Mouse (Mus musculus): ENCODE measurements around the gene Tanc2.

DNA sequence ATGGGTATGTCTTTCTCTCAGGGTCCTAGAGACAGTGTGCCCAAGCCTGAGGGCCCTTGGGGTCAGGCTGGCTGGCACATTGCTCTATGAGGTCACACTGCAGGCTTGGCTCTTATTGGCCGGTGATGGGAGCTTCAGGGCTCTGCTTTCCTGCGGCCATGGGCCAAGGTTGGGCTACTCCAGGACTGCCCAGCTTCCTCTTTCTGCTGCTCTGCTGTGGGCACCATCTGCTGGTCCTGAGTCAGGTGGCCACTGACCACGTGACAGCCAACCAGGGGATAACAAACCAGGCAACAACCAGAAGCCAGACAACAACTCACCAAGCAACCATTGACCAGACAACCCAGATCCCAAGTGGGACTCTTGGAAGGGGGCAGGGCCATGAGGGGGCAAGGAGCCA lies 385.3 kb downstream of the Tanc2 start:
- TF ChIP-seq POLR2A (IDR thresholded peaks at IDR 0.05; ENCODE audit: insufficient read depth, low read length) (no peak), CTCF (IDR thresholded peaks at IDR 0.05; ENCODE audit: low read depth, low read length) (no peak), EP300 (IDR thresholded peaks at IDR 0.05; ENCODE audit: insufficient read depth, low read depth, low read length) (no peak)

Data from ES-Bruce4 (cell line).